Mouse (Mus musculus) heart, adult 11 months (tissue): ENCODE data around the gene Fndc3b.

Experiments
- DNase-seq: peaks from one replicate; pipeline ENCODE4 v3.0.0; 2022

Fndc3b gene

DNA sequence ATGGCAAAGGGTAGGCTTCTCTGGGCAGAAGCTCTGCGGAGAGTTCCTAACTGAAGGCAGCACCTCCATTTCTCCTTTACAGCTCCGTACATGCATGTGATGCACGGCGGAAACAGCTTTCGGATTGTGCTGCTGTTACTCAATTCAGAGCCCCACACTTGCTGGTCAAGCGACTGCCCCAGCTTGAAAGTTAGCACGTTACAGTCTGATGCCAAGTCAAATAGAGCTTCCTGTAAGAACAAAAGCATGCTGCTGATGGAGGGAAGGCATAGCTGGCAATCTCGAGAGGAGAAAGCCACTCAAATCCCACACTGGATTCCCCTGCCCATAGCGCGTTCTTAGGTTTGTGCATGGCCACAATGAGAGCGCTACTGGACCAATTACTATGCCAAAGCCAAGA is 122.5 kb downstream of the Fndc3b start:
- DNase-seq, result no peak

DNA sequence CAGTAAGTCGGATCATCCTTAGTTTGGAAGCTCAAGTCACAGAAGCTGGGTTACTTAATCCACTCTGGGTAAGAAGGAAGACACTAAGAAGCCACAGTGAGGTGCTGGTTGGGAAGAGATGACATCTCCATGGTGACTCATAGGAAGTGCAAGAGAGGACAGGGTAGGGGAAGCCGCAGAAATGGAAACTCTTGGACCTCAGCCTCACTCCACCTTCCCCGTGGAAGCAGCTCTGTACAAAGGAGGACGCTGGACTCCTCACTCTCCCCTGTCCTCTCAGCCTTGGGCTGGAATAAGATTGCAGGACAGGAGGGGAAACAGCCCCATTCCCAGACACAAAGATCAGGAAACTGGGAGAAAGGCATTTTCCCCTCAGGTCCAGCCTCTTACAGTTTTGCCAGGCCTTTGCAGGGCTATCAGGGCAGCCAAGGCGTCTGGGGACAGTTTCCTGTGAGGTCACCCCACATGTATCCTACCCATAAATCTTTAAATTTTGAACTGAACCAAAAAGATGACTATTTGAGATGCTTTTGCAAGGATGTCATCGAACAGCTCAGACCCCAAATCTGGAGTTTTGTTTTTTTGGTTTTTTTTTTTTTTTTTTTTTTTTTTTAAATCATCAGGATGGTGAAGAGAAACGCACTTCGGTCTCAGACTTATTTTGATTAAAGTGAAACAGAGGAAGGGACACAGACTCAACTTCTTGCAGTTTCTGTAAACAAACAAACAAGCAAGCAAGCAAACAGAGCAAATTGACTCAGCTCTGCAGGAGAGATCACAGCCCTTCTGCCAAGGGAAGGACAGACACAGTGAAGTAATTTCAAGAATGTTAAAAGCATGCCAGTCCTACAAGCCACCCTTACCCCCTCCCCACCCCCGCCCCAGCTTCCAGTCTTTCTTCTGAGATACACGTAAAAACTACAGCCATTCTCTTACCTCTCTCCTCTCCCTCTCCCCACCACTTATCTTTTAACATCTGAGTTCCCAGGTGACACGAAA is 126.2 kb downstream of the Fndc3b start:
- peak; percentile 96 for DNase-seq

DNA sequence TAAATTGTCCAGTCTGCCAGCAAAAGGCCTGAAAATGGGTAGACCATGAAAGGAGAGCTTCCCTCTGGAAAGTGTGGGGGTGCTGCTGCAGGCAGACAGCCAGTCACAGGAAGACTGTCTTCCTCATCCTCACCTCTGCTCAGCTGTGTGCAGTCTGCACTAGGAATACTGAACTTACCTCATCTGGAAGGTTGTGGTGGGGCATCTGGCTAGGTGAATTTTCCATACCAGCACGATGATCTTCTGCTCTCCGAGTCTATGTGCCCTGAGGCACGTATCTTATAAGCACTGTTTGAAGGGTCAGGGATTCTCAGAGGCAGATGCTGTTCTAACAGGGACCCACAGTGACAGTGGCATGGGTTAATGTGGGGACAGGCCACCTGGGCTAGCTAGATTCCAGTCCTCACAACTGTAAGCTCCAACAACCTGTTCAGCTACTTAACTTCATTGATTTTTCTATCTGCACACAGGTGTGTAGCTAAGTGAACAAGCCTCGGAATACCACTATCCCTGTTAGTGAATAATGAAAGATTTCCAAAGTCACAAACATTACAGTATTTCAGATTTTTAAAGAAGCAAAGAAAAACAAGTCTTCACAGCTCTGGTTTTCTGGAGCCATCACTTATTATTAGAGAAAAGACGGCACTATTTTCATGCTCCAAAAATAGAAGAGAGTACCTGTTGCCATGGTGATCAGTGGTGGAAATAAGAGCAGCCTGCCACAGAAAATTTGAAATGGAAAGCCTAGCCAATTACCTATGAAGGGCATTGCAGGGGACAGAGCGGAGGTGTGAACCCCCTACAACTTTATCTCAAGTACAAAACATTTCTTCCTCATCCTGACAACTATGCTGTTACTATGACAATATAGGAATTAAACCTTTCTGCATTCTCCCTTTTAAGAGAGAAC is 128.9 kb downstream of the Fndc3b start:
- peak; percentile 85 for DNase-seq

DNA sequence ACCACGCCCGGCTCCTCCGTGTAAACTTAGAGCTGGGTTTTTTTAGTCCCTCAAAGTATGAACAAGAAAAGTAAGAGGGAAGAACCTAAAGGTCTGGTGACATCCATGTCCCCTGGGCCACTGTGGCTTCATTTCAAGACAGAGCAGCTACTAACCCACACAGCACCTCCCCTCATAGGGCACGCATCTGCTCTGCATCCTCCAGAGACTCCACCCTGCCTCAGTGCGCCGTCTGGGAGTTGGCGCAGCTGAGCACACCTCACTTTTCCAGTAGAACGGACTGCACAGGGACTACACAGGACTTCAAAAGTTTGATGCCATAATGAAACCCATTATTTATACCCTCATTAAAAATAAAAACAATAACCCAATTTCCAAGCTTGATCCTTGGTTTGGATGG is 130.2 kb downstream of the Fndc3b start:
- DNase-seq, result peak; percentile 82

DNA sequence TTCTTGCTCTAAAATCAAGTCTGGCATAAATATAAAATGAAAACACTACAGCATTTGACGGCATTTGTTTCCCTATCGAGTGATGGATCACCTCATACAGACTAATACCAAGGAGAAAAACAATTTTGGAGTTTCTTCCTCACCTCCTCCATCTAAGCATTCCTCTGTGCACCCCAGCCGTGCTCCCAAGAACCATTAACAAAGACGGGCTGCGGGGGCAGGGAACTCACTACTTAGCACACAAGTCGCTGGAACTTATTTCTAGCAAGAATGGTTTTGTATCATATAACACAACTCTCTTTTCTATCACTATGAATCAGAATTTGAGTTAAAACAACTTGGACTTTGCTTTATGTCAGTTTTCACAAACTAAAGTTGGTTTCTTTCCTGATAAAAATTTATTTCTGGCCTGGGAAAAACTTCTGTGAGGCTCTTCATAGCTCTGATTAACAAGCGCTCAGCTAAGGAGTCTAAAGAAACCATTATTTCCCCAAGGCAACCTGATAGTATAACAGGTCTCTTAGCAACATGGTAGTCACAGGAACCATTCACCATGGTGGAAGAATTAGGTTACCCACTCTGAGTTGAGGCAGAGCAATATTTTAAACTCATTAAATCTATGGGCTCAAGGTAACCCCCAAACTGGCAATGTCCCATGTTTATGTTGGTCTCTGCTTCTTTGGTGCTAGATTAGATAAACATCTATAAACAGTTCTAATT is 131.1 kb downstream of the Fndc3b start:
- DNase-seq, result peak; percentile 28

DNA sequence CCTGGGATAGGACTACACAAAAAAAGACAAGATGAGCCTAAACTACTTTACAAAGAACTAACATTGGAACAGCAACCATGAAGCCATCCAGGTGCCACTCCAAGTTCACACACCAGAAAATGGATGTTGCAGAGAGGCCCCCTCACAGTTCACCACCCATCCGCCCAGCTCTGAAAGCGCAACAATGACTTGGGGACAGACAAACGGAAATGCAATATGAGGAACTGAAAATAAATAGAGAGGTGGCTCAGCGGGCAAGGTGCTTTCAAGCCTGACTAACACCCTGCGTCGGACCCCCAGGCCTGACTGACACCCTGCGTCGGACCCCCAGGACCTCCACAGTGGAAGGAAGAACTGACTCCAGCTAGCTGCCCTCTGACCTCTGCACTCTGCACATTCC is 131.9 kb downstream of the Fndc3b start:
- peak; percentile 87 for DNase-seq

DNA sequence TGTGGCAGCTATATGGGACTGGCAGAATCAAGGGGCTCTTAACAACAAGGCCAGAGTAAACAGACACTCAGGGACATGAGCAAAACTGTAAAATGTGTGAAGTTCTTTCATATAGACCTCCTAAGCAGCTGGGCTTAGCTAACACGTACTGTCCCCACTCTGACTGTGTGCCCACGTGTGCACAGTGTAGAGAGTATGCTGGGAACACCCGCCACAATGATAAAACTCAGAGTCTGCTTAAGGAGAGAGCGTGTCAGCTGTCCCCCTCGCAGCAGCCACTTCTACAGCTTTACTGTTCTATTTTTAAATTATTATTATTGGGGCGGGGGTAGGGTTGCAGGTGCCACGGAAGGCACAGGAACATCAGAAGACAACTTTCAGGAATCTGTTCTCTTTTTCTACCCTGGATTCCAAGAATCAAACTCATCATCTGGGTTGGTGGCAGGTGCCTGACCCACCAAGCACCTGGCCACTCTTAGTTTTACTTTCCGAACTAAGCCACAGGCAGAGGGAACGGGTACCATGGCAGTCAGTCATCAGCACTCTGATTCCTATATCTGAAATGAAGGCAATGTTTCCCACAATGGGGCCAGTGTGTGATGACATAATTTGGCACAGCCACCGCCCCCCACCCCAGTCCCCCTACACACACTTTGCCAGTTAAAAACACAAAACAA is 133.6 kb downstream of the Fndc3b start:
- DNase-seq, result peak; percentile 82

DNA sequence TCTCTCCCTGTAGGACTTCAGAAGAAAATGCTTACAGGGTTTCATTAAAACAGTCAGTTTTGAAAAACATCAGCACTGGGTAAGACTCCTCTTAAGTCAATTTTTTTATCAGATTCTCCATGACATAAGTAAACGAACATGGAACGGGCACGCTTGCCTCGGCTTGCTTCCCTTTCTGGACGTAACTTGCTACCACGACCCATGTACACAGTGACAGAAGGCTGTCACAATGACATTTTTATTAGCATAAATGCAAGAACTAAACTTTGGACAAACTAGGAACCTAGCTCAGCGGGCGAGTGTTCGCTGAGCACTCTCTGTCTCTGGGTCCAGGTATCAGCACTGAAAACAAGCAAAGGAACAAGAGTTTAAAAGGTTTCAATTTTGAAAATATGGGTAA is 136.9 kb downstream of the Fndc3b start:
- DNase-seq, result peak; percentile 41

DNA sequence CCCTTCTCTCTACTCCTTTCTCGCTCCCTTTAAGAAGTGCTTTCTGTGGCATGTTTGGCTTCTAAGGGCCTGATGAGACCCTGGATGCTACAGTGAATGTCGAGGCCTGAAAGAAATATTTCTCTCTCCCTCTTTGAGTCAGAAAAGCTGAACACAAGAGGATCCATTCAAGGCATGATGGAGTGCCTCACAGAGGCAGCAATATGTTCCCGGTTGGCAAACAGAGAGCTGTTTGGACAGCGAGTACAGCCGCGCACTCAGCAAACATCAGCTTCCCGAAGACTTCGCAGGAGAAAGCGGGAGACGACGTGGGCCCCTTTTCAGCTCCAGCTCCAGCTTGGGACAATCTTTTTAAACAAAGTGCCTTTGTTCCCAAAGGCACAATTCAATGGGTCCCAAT is 137.6 kb downstream of the Fndc3b start:
- DNase-seq, result peak; percentile 79

DNA sequence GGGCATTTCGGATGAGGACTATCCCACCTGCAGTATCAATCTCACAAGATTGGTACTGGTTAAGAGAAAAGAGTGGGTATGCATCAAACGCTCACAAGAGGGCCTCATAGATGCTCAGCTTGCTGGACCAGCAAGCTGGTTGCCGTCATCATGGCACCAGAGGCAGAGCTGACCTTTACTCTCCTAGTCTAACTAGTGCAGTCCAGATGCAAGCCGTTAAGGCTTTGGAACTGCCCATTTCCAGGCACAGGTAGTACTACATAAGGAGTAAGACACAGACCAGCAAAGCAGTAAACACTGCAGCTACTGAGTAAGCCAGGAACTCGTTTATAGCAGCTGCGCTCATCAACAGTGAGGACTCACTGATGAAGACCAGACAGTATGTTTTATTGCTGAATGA is 138.8 kb downstream of the Fndc3b start:
- DNase-seq, result peak; percentile 93

DNA sequence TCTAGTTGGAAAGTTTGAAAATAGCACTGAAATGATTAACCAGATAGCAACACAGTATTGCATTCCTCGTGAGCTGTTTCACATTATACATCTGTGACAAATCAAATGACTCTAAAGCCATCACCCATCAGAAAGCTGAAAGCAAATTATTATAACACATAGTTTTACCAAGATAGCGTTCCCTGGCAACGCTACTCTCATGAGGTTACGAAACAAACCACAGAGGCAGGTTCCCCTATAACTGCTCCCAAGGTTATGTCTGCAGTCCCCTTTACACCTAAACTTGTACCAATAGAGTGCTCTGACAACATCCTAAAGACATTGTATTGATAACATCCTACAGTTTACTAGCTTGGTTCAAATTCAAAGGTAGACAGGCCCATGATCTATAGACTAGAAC is 145.8 kb downstream of the Fndc3b start:
- DNase-seq, result peak; percentile 45

DNA sequence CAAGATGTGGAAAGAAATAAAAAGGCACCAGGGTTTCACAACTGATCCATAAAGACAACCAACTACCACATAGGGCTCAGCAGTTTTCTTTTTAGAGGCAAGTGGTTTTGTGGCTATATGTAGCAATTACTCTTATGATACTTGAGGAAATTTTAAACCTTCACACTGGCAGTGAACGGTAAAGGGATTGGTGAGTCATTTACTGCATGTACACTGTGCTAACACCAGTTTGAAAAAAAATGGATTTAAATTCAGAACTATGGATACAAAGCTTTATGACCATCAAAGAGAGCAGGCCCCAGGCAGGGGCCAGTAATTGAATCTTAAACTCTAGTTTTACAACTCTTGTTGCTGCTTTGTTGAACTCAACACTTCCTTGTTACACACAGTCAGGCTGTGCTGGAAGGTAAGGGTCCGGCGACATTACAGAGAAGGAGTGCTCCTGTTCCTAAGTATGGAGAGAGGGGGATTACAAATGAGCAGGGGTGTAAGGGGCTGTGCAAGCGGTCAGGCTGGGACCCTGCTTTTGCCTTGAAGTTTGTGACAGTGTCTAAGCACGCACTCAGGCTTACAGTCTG is 148.0 kb downstream of the Fndc3b start:
- peak; percentile 42 for DNase-seq

DNA sequence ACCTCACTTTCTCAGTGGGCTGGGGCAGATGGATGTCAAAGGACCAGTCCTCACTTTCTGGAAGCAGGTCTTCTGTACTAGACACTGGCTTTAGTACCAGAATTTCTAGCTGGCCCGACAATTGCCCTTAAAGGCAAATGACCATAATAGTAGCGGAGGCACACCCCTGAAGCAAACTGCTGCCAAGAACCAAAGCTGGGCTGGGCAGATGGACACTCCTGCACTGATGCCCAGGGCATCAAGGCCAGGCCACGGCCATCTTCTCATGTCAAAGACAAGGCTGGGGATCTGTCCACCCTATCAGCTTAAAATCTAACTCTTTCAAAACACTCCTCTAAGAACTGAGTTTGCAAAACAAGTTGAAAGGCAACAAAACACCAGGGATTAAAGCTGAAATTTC is 148.6 kb downstream of the Fndc3b start:
- DNase-seq, result peak; percentile 64

DNA sequence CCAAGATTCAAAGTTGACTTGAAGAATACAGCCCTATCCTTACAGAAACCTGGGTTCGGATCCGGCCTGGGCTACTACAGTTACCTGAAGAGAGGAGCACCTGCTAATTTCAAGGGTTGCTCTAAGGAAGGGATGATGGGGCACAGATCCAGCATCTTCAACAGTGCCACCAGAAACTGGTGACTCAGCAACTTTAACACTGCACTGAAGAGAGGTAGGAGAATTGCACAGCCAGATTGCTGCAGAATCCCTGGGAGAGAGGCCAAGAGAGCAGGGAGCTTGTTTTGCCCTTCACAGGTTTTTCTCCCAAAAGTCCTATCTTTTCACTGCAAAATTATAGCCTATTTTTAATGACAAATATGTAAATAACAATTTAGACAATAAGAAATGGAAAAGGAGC is 149.2 kb downstream of the Fndc3b start:
- DNase-seq, result peak; percentile 61

DNA sequence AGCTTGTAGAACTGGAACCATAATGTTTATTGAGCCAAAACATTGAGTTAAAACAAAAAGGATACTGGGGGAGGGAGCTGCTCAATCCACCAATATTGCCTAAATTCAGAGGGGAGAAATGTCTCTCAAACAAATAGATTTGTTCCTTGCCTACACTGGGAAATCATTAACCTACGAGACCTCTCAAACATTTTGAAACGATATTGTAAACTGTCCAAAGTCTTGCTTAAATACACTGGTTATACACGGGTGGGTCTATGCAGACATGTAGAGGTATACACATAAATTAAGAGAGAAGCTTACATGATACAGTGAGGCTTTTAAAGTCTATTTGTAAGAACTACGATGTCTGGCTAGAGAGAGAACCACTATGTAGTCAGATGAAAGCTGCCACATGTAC is 151.8 kb downstream of the Fndc3b start:
- DNase-seq, result no peak

DNA sequence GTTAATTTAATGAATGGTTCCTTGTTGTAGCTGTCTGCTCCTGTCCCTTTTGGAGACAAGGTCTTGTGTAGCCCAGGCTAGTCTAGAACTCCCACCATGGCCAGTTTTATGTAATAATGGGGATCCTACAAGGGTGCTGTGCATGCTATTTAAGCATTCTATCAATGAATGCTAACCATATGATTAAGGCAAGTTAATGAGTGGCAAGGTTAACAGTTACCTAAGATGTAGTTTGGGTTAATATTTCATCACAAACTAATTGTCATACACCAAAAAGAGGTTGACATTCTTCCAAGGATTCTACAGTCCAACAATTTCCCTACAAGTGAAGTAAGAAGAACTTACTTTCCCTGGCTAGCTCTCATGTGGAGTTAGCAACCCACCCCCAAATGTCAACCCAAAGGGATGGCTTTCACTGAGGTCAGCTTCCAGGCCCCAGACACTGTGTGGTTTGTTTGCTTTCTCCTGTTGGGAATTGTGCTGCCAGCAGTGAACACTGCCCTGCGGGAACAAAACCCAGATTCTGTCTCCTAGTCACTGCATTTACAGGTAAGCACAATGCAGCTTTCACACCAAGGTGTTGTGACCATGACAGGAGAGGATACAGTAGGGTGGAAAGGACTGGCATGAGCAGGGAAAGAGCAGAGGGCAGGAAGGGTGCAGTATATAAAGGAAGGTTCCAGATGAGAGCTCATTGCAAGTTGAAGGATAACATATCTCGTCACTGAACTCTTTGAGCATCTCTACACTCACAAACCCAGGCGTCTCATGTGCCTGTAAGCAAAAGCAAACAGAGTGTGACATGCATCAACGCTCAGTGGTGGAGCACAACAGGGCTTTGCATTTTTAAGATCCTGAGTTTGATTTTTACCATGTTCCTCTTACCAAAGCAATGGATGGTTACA is 153.8 kb downstream of the Fndc3b start:
- peak; percentile 80 for DNase-seq

DNA sequence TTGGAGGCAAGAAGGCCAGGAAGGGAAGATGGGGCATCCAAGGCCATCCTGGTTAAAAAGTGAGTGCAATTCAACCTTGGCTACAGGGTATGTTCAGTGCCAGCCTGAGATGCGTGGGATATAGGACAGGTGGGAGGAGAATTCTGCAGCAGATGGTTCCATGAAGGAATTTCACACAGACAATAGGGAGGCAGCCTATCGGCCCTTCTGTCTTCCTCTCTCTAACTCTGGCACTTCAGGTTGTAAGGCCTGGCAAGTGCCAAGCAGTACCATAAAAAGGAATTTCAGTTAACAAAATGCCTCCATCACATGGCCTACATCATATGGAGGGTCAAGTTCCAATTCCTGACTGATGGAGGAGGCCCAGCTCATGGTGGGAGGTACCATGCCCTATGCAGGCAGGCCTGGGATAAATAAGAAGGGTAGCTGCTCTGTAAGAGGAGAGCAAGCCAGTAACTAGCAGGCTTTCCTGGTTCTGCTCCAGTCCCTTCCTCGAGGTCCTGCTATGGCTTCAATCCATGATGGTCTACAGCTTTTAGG is 155.6 kb downstream of the Fndc3b start:
- peak; percentile 69 for DNase-seq

DNA sequence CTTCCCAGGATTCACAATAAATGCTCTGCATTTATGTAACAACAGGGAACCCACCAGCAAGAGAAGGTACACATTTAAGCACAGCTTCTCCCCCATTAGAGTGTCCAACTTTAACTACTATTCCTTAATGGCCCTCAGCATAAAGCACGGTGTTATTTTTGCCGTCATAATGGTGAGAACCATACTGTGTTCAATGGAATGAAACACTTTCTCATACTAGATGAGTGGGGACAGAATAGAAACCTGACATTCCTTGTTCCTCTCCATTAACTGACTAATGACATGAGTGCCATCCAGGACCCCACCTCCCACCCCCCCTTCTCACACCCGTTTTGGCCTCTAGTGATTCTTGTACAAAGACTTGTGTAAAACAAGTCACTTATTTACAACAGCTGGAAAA is 156.8 kb downstream of the Fndc3b start:
- DNase-seq, result no peak

DNA sequence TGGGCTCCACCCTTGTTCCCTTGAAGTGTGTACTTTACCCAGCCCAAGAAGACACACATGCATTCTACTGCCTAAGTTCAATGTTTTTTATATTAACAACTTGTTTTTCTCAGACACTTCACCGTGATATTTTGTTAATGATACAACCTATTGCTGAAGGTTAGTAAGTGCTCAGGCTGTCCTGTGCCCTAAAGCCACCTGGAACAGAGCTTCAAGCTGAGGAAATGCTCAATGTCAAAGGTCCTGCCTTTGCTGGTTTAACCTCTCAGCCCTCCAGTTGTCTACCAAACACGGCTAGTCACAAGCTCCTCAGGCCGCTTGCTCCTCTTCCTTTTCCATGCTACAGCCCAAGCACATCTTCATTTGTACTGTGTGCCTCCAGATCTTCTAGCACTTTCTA is 157.3 kb downstream of the Fndc3b start:
- peak; percentile 33 for DNase-seq

DNA sequence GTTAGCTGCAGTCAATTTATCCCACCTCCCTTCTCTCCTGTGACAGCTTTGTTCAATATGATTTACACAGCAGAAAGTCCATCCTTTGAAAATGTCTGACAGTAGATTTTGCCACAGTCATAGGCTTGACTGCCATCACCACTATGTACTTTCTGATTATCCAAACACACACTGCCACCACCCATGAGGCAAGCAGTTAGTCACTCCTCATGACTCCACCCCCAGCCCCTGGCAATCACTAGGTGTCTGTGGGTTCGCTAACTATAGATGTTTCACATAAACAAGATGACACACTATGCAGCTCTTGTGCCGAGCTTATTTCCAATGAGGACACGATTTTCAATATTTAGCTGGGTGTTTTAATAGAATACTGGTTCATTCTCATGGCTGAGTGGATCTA is 160.1 kb downstream of the Fndc3b start:
- DNase-seq, result peak; percentile 72

DNA sequence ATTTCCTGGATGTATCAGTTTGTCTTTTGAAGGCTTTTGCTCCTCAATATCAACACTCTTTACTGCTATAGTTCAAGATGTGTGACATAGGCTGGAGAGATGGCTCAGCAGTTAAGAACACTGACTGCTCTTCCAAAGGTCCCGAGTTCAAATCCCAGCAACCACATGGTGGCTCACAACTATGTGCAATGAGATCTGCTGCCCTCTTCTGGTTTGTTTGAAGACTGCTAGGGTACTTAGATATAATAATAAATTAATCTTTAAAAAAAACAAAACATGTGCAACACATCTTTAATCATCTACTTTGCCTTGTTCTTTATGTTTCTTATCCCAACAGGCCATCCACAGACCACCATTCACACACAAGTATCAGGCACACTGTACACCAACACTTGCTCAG is 160.7 kb downstream of the Fndc3b start:
- peak; percentile 34 for DNase-seq
